Mouse (Mus musculus) MEL (cell line): Measurements from ENCODE around the gene Cbarp.
A peak's percentile ranks its signal among the peaks of the same experiment; 100 is the strongest.

Experiments used
- CTCF ChIP-seq, 3 experiments: IDR thresholded peaks in 2 of 3; conservative IDR thresholded peaks in 1 of 3; 2 replicates each; pipeline ENCODE4 v1.5.1; 2011 to 2012; ENCODE audit warnings: low read length in 3 of 3, low read depth in 2 of 3, mild to moderate bottlenecking in 2 of 3, improper control_type of control experiment in 1 of 3, inconsistent platforms in 1 of 3, mixed read lengths in 1 of 3, moderate library complexity in 1 of 3; ENCODE audit not compliant: control insufficient read depth in 1 of 3, insufficient read depth in 1 of 3, poor library complexity in 1 of 3, severe bottlenecking in 1 of 3
- ELF1 ChIP-seq: IDR thresholded peaks from 2 replicates; pipeline ENCODE4 v1.6.1; 2014; ENCODE audit warnings: low read depth, mild to moderate bottlenecking, inconsistent platforms, low read length, improper control_type of control experiment, moderate library complexity
- MAFK ChIP-seq: IDR thresholded peaks from 2 replicates; pipeline ENCODE4 v1.6.1; 2011; ENCODE audit warnings: low read depth, mild to moderate bottlenecking, low read length, improper control_type of control experiment, borderline replicate concordance
- MAX ChIP-seq: IDR thresholded peaks from 2 replicates; pipeline ENCODE4 v1.6.1; 2011; ENCODE audit warnings: low read length, improper control_type of control experiment
- MXI1 ChIP-seq: IDR thresholded peaks from 2 replicates; pipeline ENCODE4 v1.6.1; 2011; ENCODE audit warnings: mild to moderate bottlenecking, low read depth, low read length, improper control_type of control experiment
- POLR2A ChIP-seq, 2 experiments: IDR thresholded peaks; 2 replicates each; pipeline ENCODE4 v1.6.1; 2011 to 2012; ENCODE audit warnings: low read length in 2 of 2, mild to moderate bottlenecking in 2 of 2, control low read depth in 1 of 2, improper control_type of control experiment in 1 of 2, low read depth in 1 of 2, moderate library complexity in 1 of 2; ENCODE audit not compliant: control insufficient read depth in 1 of 2, insufficient read depth in 1 of 2, poor library complexity in 1 of 2
- POLR2AphosphoS5 ChIP-seq: IDR thresholded peaks from 2 replicates; pipeline ENCODE4 v1.6.1; 2012; ENCODE audit warnings: low read depth, borderline replicate concordance, mild to moderate bottlenecking, inconsistent platforms, low read length, moderate library complexity, mixed read lengths
- RAD21 ChIP-seq: IDR thresholded peaks from 2 replicates; pipeline ENCODE4 v1.6.1; 2011; ENCODE audit warnings: mild to moderate bottlenecking, low read depth, low read length, improper control_type of control experiment
- SMC3 ChIP-seq: IDR thresholded peaks from 2 replicates; pipeline ENCODE4 v1.6.1; 2011; ENCODE audit warnings: low read depth, low read length, improper control_type of control experiment
- UBTF ChIP-seq: IDR thresholded peaks from 2 replicates; pipeline ENCODE4 v1.6.1; 2012; ENCODE audit warnings: low read depth, mild to moderate bottlenecking, inconsistent platforms, low read length, improper control_type of control experiment, moderate library complexity, borderline replicate concordance; ENCODE audit not compliant: insufficient read depth
- USF2 ChIP-seq, 2 experiments: IDR thresholded peaks; 2 replicates each; pipeline ENCODE4 v1.6.1; 2011 to 2012; ENCODE audit warnings: improper control_type of control experiment in 2 of 2, low read length in 2 of 2, borderline replicate concordance in 1 of 2, inconsistent platforms in 1 of 2, low read depth in 1 of 2, mild to moderate bottlenecking in 1 of 2; ENCODE audit not compliant: insufficient read depth in 1 of 2

DNA sequence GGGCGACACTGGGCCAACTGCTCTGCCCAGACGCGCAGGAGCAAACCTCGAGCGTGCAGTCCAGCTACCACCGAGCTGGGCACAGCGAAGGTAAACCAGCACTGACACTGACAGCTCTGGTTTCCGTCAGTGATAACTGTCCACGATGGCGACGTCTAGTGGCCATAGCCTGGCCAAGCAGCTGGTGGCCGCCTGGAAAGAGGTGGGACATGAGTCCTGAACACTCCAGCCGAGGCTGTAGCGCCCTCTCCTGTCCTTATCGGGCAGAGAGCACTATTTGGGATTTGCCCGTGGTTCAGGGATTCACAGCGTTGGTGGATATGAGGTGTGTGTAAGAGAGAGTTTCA lies 24.3 kb upstream of the Cbarp start:
- no peak for TF ChIP-seq UBTF
- TF ChIP-seq MAX, result peak; percentile 54; the same call in 1 of the 2 replicates
- TF ChIP-seq CTCF (IDR thresholded peaks at IDR 0.05 in 2 of 3, conservative IDR thresholded peaks at IDR 0.05 in 1 of 3; ENCODE audit: control insufficient read depth in 1 of 3, insufficient read depth in 1 of 3, low read depth in 2 of 3, low read length in 3 of 3, poor library complexity in 1 of 3, severe bottlenecking in 1 of 3), result peak in 2 of 3 experiments; percentile 98 to 100; a peak in 5 of 6 replicates
- peak in 1 of 2 experiments; percentile 13; a peak in 2 of 4 replicates for TF ChIP-seq POLR2A (IDR thresholded peaks at IDR 0.05; ENCODE audit: control insufficient read depth in 1 of 2, insufficient read depth in 1 of 2, low read depth in 1 of 2, low read length in 2 of 2, poor library complexity in 1 of 2)
- TF ChIP-seq POLR2AphosphoS5, result no peak
- no peak for TF ChIP-seq MAFK
- TF ChIP-seq RAD21, result peak; percentile 97
- no peak for TF ChIP-seq USF2 (IDR thresholded peaks at IDR 0.05; ENCODE audit: borderline replicate concordance in 1 of 2, insufficient read depth in 1 of 2, low read depth in 1 of 2, low read length in 2 of 2)
- TF ChIP-seq ELF1, result peak; percentile 36; the same call in 1 of the 2 replicates
- peak; percentile 93 for TF ChIP-seq MXI1
- peak; percentile 96 for TF ChIP-seq SMC3
